Mouse (Mus musculus) mesoderm, embryonic 11.5 days (tissue): ENCODE data around the gene Trappc1.

Source experiments
- DNase-seq: peaks from one replicate; pipeline ENCODE4 v3.0.0-alpha.2; 2012; ENCODE audit warnings: low read depth, low spot score

Trappc1 gene

DNA sequence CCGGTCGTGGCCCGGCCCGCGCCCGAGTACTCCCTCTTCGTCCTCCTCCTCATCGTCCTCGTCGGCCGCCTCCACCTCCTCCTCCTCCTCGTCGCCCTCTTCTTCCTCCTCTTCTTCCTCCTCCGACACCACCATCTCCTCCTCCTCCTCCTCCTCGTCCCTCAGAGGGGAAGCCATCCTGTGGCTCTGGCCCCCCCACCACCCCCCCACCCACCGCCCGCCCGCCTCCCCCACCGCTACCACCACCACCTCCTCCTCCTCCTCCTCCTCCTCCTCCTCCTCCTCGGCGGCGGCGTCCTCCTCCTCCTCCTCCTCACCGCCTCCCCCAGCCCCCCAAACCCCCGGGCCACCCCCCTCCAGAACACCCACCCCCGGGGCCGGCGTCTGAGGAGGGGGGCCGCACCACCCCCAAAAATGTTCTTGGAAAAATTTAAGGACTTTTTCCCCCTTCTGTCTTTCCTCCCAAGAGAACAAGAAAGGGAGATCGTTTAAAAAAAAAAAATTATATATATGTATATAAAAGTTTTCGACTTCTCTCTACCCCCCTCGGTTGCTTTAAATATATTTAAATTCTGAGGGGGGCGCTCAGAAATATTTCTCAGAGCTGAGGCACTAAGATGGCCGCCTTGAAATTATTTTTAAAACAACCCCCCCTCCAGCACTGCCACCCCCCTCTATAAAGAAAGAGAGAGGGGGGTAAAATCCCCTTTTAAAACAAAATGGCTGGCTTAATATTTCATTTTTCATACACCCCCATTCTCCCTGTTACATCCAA lies 45.6 kb downstream of the Trappc1 start, which contains the start of gene Chd3:
Chd3 (minus strand) TSS at position 192 of the 775 bp plus-strand sequence.
- no peak for DNase-seq

DNA sequence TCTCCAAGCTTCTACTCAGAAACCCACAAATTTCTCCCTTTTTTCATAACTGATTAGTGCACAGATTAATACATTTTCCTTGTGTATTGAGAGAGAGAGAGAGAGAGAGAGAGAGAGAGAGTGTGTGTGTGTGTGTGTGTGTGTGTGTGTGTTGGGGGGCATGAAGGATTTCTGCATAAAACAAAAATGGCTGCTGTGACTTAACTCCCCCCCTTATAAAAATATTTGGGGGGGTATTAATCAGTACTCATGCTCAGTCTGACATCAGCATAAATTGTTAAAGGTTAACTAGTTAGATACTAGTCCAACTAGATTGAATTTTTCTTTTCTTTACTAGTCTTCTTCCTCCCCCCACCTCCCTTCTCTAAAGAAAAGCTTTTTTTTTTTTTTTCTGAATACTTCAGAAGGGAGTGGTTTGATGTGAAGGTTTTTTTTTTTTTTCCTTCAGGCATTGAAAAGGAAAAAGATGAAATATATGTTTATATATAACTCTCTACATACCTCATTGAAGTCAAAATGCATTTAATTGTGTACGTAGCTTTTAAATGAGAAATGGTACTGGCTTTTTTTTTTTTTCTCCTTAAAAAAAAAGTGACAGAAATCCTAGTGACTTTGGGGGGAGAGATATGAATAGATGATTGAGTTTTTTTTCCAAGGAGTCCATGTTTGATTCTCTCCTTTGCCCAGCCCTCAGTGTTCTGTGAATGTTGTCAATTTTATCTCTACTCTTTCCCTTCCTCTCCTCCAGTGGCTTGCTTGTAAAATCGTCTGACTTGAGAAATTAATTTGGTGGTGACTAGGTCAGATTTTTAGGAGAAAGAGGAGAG lies 46.4 kb downstream of the Trappc1 start:
- no peak for DNase-seq

GRCm38 (mm10) chr11:69370817-69371215 lies 47.0 kb downstream of the Trappc1 start:
- DNase-seq = no peak

DNA sequence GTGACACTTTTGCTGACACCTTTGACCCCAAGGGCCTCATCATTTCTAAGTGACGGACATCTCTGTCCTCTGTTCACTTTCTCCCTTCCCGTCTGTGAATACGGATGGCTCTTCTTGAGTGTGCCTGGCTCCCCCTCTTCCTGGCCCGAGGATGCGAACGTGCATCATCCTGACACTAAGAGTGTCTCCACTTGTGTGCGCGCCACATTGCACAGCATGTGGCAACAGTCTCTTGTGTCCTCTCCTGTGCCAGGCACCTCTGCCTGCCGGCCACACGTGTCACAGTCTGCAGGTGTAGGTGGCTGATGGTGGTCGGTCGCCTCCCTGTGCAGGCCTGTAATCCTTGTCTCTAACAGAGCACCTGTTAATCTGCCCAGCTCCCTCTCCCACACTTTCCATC lies 47.8 kb downstream of the Trappc1 start:
- DNase-seq = no peak

GRCm38 (mm10) chr11:69372056-69372779 lies 48.4 kb downstream of the Trappc1 start:
- DNase-seq = no peak

- DNase-seq = no peak
Measured at GRCm38 (mm10) chr11:69372780-69373170, 49.0 kb downstream of the Trappc1 start.

- DNase-seq = no peak
Measured at GRCm38 (mm10) chr11:69373223-69373965, 49.6 kb downstream of the Trappc1 start.
